Mouse (Mus musculus): ENCODE measurements around the gene Fbxl3. TPM values are rescaled to one million over a fixed set of nuclear protein-coding genes. Genes with fewer than 3 reads are reported as not detected.
A peak's percentile ranks its signal among the peaks of the same experiment; 100 is the strongest.

The Fbxl3 gene
- polyA plus RNA-seq, 2 experiments = 12.6 to 21.9 TPM

DNA sequence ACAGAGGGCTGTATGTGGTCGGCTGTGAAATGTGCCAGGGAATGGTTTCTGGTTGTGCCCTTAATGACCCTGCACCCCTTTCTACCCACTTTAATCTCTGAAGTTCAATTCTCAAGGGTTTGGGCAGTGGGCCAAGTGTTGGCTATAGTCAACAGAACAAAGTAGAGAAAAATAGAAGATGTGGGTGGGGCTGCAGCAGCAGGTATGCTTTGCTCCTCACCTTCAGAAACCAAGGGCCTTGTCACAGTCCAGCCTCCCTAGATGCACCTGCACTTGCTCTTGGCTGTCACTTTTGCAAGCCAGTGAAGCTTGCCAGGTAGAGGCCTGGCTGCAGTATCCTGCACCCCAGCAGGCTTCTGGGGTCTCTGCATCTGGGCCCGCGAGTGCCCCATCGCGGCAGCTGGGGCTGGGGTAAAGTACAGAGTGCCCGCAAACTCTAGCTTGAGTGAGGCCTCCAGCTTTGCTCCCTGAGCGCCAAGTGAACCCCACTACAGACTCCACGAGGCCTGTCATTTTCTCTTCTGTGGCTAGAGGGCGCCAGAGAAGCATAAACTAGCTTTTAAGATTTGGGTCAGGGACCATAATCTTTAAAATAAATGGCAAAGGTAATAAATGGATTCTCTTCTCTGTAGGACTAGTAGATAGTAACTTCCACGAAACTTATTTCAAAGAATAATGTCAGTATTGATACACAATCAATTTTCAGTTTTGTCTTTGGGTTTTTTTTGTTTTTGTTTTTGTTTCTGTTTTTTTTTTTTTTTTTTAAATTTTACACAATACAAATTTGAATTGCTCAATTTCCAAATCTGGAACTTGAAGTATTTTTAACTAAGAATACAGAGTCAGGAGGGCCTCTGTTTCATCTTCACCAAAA, 33.8 kb downstream of the Fbxl3 start:
- Histone ChIP-seq H3K9ac (replicated peaks) (no peak overlapping the region), H3K4me2 (ENCODE audit: low read depth) (no peak overlapping the region), H3K4me3 (ENCODE audit: insufficient read depth in 1 of 2, low read depth in 2 of 2, low read length in 2 of 2) (no peak overlapping the region), H3K27me3 (ENCODE audit: control insufficient read depth, insufficient read depth, low read length) (no peaks in the 10 kb centered on the region), H3K36me3 (replicated peaks; ENCODE audit: control insufficient read depth, insufficient read depth, low read depth) (no peaks in the 10 kb centered on the region), H3K27ac (no peak overlapping the region), H3K9me3 (ENCODE audit: control insufficient read depth, low read length) (no peaks in the 10 kb centered on the region), H3K4me1 (replicated peaks; ENCODE audit: control insufficient read depth in 2 of 2, insufficient read depth in 2 of 2, low read length in 1 of 2) (peaks cover 0 to 6% of the 10 kb centered on the region in 2 experiments; a peak in 2 of 4 replicates)
- peak; percentile 83 for TF ChIP-seq CTCF (IDR thresholded peaks at IDR 0.05; ENCODE audit: low read depth)
- no peak for TF ChIP-seq EP300 (IDR thresholded peaks at IDR 0.05; ENCODE audit: low read depth)
- WGBS (ENCODE audit: insufficient replicate concordance) = 10% methylated on average over 10 of the region's 10 CpGs
- no peak for ATAC-seq (ENCODE audit: insufficient read depth)
- DNase-seq (ENCODE audit: low read depth in 3 of 3, low spot score in 3 of 3) = peak in 2 of 3 experiments; percentile 58 to 67

DNA sequence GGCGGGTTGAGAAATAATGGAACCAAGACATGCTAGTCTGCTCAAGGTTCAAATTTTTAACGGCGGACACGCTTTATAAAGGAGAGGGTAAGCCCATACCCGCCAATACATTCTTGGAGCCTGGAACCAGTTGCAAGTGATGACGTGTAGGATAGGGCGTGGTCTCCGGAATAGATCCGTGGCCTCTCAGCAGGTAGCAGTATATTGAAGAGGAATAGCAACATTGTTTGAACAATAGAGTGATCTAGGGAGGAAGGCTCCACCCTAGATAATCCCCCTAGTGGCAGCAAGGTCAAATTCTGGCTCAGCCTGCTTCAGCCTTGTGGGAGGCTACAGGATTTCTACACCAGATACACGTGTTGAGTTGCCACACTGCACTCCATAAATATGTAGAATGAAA, 39.9 kb downstream of the Fbxl3 start:
- no peaks in the 10 kb centered on the region for H3K36me3 ChIP-seq (replicated peaks; ENCODE audit: control insufficient read depth, insufficient read depth, low read depth)
- WGBS (ENCODE audit: insufficient replicate concordance) = 67% methylated on average over 10 of the region's 10 CpGs

DNA sequence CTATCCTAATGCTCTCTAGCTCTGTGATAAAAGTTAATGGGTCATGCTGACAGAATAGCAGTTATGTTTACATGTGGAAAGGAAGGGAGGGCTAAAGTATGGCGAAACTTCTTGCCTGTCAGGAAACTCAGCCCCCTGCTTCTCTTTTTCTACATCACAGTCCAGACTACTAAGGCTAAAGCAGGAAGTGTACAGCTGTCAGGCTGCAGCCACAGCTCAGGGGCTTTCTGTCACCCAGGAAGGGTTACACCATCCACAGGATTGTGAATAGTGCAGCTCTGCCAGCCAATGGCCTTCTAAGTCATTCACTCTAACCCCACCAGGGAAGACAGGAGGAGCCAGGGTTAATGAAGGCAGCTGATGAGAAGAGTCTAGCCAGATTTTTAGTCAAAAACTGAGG, 40.4 kb downstream of the Fbxl3 start:
- Histone ChIP-seq H3K27me3 (ENCODE audit: control insufficient read depth, insufficient read depth, low read length) (no peaks in the 10 kb centered on the region), H3K4me1 (replicated peaks; ENCODE audit: control insufficient read depth in 2 of 2, insufficient read depth in 2 of 2, low read length in 1 of 2) (no peaks in the 10 kb centered on the region), H3K4me3 (ENCODE audit: insufficient read depth in 1 of 2, low read depth in 2 of 2, low read length in 2 of 2) (no peak overlapping the region), H3K9me3 (ENCODE audit: control insufficient read depth, low read length) (no peaks in the 10 kb centered on the region), H3K9ac (replicated peaks) (no peak overlapping the region), H3K4me2 (ENCODE audit: low read depth) (no peak overlapping the region), H3K36me3 (replicated peaks; ENCODE audit: control insufficient read depth, insufficient read depth, low read depth) (no peaks in the 10 kb centered on the region), H3K27ac (no peak overlapping the region)
- TF ChIP-seq CTCF (IDR thresholded peaks at IDR 0.05; ENCODE audit: low read depth) (no peak), EP300 (IDR thresholded peaks at IDR 0.05; ENCODE audit: low read depth) (no peak)
- 28% methylated on average over 1 of the region's 1 CpGs for WGBS (ENCODE audit: insufficient replicate concordance)
- ATAC-seq (ENCODE audit: insufficient read depth) = peak; percentile 37; the same call in 1 of the 2 replicates
- no peak for DNase-seq (ENCODE audit: low read depth in 3 of 3, low spot score in 3 of 3)

More for the DNA sequence above, 39.9 kb downstream of the Fbxl3 start:
- no peak overlapping the region for H3K4me2 ChIP-seq (ENCODE audit: low read depth)
- H3K9ac ChIP-seq (replicated peaks) = no peak overlapping the region
- H3K9me3 ChIP-seq (ENCODE audit: control insufficient read depth, low read length) = no peaks in the 10 kb centered on the region
- ATAC-seq (ENCODE audit: insufficient read depth) (no peak), DNase-seq (ENCODE audit: low read depth in 3 of 3, low spot score in 3 of 3) (no peak)
- no peak for TF ChIP-seq EP300 (IDR thresholded peaks at IDR 0.05; ENCODE audit: low read depth)
- peak; percentile 15; the same call in 1 of the 2 replicates for TF ChIP-seq CTCF (IDR thresholded peaks at IDR 0.05; ENCODE audit: low read depth)
- no peak overlapping the region for H3K4me3 ChIP-seq (ENCODE audit: insufficient read depth in 1 of 2, low read depth in 2 of 2, low read length in 2 of 2)
- H3K27me3 ChIP-seq (ENCODE audit: control insufficient read depth, insufficient read depth, low read length) = no peaks in the 10 kb centered on the region
- H3K4me1 ChIP-seq (replicated peaks; ENCODE audit: control insufficient read depth in 2 of 2, insufficient read depth in 2 of 2, low read length in 1 of 2) = no peaks in the 10 kb centered on the region
- no peak overlapping the region for H3K27ac ChIP-seq

DNA sequence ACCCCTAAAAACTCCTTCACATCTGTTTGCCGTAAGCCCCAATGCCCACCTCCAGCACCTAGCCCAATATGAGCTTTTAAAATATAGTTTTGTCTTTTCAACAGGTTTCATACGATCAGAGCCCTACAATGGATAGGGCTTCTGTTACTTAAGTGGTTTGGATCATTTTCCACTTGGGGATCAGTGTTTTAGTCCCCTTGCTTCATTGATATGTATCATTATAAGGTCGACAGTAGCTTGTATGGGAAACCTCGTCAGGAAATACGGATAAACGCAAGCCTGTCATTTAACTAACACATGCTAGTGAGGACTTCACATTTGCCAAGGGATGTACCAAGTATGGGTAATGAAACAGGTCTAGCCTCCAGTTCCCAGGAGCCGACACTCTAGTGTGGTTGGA, 42.8 kb downstream of the Fbxl3 start:
- Histone ChIP-seq H3K9me3 (ENCODE audit: control insufficient read depth, low read length) (no peaks in the 10 kb centered on the region), H3K4me2 (ENCODE audit: low read depth) (no peak overlapping the region), H3K9ac (replicated peaks) (no peak overlapping the region), H3K36me3 (replicated peaks; ENCODE audit: control insufficient read depth, insufficient read depth, low read depth) (no peaks in the 10 kb centered on the region), H3K4me3 (ENCODE audit: insufficient read depth in 1 of 2, low read depth in 2 of 2, low read length in 2 of 2) (no peak overlapping the region), H3K27ac (no peak overlapping the region), H3K4me1 (replicated peaks; ENCODE audit: control insufficient read depth in 2 of 2, insufficient read depth in 2 of 2, low read length in 1 of 2) (no peaks in the 10 kb centered on the region), H3K27me3 (ENCODE audit: control insufficient read depth, insufficient read depth, low read length) (no peaks in the 10 kb centered on the region)
- 76% methylated on average over 7 of the region's 7 CpGs for WGBS (ENCODE audit: insufficient replicate concordance)
- TF ChIP-seq EP300 (IDR thresholded peaks at IDR 0.05; ENCODE audit: low read depth) = no peak
- no peak for ATAC-seq (ENCODE audit: insufficient read depth)
- DNase-seq (ENCODE audit: low read depth in 3 of 3, low spot score in 3 of 3) = no peak

DNA sequence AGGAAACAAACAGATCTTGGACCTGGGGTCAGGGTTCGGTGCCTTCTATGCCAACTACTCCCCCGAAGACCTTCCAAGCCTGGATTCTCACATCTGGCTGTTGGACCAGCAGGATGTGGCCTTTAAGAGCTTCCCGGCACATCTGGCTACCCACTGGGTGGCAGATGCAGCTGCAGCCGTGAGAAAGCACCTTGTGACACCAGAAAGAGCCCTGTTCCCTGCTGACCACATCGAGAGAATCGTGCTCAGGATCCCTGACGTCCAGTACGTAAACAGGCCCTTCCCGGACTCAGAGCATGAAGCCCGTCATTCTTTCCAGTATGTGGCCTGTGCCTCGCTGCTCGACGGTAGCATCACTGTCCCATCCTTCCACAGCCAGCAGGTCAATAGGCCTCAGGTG, 44.6 kb downstream of the Fbxl3 start:
- Histone ChIP-seq H3K4me3 (ENCODE audit: insufficient read depth in 1 of 2, low read depth in 2 of 2, low read length in 2 of 2) (no peak overlapping the region), H3K4me2 (ENCODE audit: low read depth) (no peak overlapping the region), H3K36me3 (replicated peaks; ENCODE audit: control insufficient read depth, insufficient read depth, low read depth) (no peaks in the 10 kb centered on the region), H3K27me3 (ENCODE audit: control insufficient read depth, insufficient read depth, low read length) (no peaks in the 10 kb centered on the region), H3K27ac (no peak overlapping the region), H3K4me1 (replicated peaks; ENCODE audit: control insufficient read depth in 2 of 2, insufficient read depth in 2 of 2, low read length in 1 of 2) (no peaks in the 10 kb centered on the region), H3K9ac (replicated peaks) (no peak overlapping the region), H3K9me3 (ENCODE audit: control insufficient read depth, low read length) (no peaks in the 10 kb centered on the region)
- ATAC-seq (ENCODE audit: insufficient read depth) (no peak), DNase-seq (ENCODE audit: low read depth in 3 of 3, low spot score in 3 of 3) (no peak)
- 77% methylated on average over 13 of the region's 13 CpGs for WGBS (ENCODE audit: insufficient replicate concordance)
- no peak for TF ChIP-seq EP300 (IDR thresholded peaks at IDR 0.05; ENCODE audit: low read depth)
- no peak for TF ChIP-seq CTCF (IDR thresholded peaks at IDR 0.05; ENCODE audit: low read depth)
